Mouse (Mus musculus) cerebellum, postnatal 4 days (tissue): Measurements from ENCODE around the gene Gm21972.

Source experiments
- DNase-seq, 2 experiments: peaks; one replicate each; pipeline ENCODE4 v3.0.0; 2022; ENCODE audit warnings: low spot score in 2 of 2, mixed read lengths in 1 of 2

Gm21972 gene

GRCm38 (mm10) chr1:86133337-86133736 lies at the start of gene Gm21972:
TSS of gene Gm21972 (plus strand) at chr1:86133637.
- DNase-seq = no peak

GRCm38 (mm10) chr1:86094413-86094812 lies 39.0 kb upstream of the Gm21972 start:
- DNase-seq = no peak

- no peak for DNase-seq
These were observed 28.4 kb upstream of the Gm21972 start for GRCm38 (mm10) chr1:86105054-86105453.

GRCm38 (mm10) chr1:86111779-86112178 lies 21.7 kb upstream of the Gm21972 start, which contains the start of gene Htr2b:
TSS of gene Htr2b (minus strand) at chr1:86111970.
- no peak for DNase-seq

GRCm38 (mm10) chr1:86114141-86114540 lies 19.3 kb upstream of the Gm21972 start:
- DNase-seq = no peak

- DNase-seq = no peak
These were observed 13.9 kb upstream of the Gm21972 start for GRCm38 (mm10) chr1:86119549-86119948.

- no peak for DNase-seq
These were observed 7.4 kb upstream of the Gm21972 start for GRCm38 (mm10) chr1:86126036-86126435.

- DNase-seq = no peak
These were observed 1.9 kb downstream of the Gm21972 start for GRCm38 (mm10) chr1:86135315-86135714.

GRCm38 (mm10) chr1:86141081-86141480 lies 7.6 kb downstream of the Gm21972 start:
- no peak for DNase-seq

GRCm38 (mm10) chr1:86143165-86143564 lies 9.7 kb downstream of the Gm21972 start:
- no peak for DNase-seq

GRCm38 (mm10) chr1:86144001-86144944 lies 10.8 kb downstream of the Gm21972 start:
- DNase-seq = no peak

GRCm38 (mm10) chr1:86146293-86146692 lies 12.9 kb downstream of the Gm21972 start:
- no peak for DNase-seq

GRCm38 (mm10) chr1:86147557-86147956 lies 14.1 kb downstream of the Gm21972 start:
- no peak for DNase-seq

- DNase-seq = no peak
These were observed 14.7 kb downstream of the Gm21972 start for GRCm38 (mm10) chr1:86148161-86148560.

GRCm38 (mm10) chr1:86150929-86151328 lies 17.5 kb downstream of the Gm21972 start:
- DNase-seq = no peak

GRCm38 (mm10) chr1:86151376-86151775 lies 17.9 kb downstream of the Gm21972 start:
- no peak for DNase-seq

- no peak for DNase-seq
These were observed 19.2 kb downstream of the Gm21972 start for GRCm38 (mm10) chr1:86152618-86153017.

GRCm38 (mm10) chr1:86154133-86154823 lies 20.8 kb downstream of the Gm21972 start, which contains the start of gene Armc9:
TSS of gene Armc9 (plus strand) at chr1:86154780.
- DNase-seq = peak; percentile 81 to 91

- no peak for DNase-seq
These were observed 21.4 kb downstream of the Gm21972 start for GRCm38 (mm10) chr1:86154824-86155164.

GRCm38 (mm10) chr1:86156075-86156474 lies 22.6 kb downstream of the Gm21972 start:
- DNase-seq = no peak

- no peak for DNase-seq
These were observed 23.2 kb downstream of the Gm21972 start for GRCm38 (mm10) chr1:86156595-86156994.

- no peak for DNase-seq
These were observed 26.6 kb downstream of the Gm21972 start for GRCm38 (mm10) chr1:86160059-86160458.

GRCm38 (mm10) chr1:86160479-86160878 lies 27.0 kb downstream of the Gm21972 start:
- no peak for DNase-seq
